Mouse (Mus musculus) embryonic stem cell, embryonic (primary cell): ENCODE measurements at regions not wholly inside any gene's neighbourhood (a gene's known extent, or its start where the extent isn't known, plus 50 kb on each side); places are given as distances from the start of the nearest gene placed in this dataset.
"Not testable (repeated sequence)": the region's sequence is repeated elsewhere in the genome, so short reads cannot be mapped to it uniquely, and the experiment has no call there.

Source experiments
- CTCF ChIA-PET, 4 experiments: fragments of 300-600 bp in 2 of 4; fragments of 350-600 bp in 2 of 4; sonication (Branson Sonifier 250); formaldehyde crosslinking; loops; one replicate each; lab custom pipeline; 2022; ENCODE audit warnings: inconsistent platforms in 2 of 4; lab: Charles Lee
- POLR2A ChIA-PET, 4 experiments: fragments of 300-600 bp in 2 of 4; fragments of 350-600 bp in 2 of 4; sonication (Branson Sonifier 250); formaldehyde crosslinking; loops; one replicate each; lab custom pipeline; 2022; ENCODE audit warnings: antibody characterized with exemption in 4 of 4, inconsistent platforms in 1 of 4; lab: Charles Lee

DNA sequence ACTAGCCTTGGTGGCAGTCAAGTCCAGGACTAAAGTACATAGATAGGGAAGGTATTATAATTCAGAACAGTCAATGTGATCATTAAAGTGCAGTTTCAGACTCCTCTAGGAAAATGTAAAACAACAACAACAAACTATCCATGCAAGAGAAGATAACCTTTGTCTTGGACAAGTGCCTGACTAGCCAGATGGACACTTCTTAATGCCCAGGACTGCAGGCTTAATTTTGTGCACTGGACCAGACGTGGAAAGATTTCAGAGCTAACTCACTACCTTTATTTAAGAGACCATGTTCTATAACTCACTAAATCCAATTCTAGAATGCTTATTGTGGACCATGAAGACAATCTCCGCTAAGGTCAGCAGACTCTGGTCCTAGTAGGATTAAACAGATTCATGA, 215.6 kb upstream of the Stxbp5 start:
- CTCF ChIA-PET: no interaction called here
- POLR2A ChIA-PET: no interaction called here

DNA sequence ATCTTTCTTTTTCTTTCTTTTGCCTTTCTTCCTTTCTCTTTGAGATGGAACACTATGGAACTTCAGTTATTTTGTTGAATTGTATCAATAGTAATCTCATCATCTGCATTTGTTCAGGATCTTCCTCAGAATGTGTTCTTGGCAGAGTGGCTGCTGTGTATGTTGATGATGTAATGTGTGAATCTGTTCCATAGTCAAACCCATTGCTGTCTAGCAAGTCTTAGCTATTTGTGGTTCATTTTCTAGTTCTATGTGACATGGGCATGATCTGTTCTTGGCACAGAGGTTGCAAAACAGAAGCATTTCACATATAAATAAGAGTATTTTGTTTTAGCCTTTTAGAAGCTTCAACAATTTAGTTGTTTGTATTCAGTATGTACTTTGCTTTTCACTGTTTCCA, 212.4 kb upstream of the Stxbp5 start:
- ChIA-PET POLR2A (no interaction called here), CTCF (interaction anchor here in 1 of 4 experiments (0.5 kb wide), 1 partner anchor 251 kb away, joined by 3 read pairs; no protein-coding TSS in a partner anchor)

DNA sequence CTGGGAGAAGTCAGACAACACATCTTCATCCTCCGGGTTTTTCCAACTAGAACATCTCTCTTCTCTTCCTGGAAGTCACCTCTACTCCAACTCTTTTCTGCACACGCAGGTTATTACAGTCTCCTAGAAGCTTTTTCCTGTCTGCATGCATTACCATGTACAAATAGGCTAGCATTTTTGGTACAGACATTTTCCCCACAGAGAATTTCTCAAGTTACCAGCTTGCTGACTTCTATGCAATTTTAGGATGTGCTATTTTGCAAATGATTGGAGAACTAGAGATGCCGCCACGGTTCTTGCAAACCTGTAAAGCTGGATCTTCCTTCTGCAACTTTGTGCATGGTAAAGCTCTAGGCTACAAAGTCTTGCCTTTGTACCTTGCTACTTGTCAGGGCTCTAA, 210.2 kb upstream of the Stxbp5 start:
- ChIA-PET POLR2A (no interaction called here), CTCF (no interaction called here)

DNA sequence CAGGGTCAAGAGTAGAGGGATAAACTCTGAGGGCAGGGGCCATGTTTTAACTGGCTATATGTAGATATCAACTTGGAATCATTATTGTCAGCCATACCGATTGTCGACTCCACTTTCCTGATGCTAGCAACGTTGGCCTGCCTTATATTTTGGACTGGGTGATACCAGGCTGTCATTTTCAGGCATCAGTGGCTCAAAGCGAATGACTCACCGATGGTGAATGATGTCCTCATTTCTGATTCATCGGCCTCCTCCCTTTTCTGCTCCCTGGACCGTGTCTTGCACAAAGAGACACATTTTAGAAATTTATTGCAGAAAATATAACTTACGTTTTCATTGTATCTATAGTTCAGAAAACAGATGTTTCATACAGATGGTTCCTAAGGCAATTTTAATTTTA, 209.0 kb upstream of the Stxbp5 start:
- CTCF ChIA-PET: no interaction called here
- POLR2A ChIA-PET: no interaction called here

DNA sequence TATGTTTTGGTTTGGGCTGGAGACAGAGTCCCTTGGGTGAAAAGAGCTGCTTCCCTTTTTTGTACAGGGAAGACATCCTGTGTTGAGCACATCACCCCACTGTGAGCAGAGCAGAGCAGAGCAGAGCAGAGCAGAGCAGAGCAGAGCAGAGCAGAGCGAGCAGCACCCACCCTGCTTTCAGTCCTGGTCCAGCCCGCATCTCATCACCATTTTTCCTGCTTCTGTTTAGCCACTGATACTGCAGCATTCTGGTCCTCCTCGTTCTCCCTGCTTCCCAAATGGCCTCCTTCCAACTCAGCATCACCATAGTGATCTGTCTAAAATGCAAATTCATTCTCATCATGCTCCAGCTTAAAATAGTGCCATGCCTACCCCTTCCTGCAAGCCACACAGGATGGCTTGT, 206.2 kb upstream of the Stxbp5 start:
- CTCF ChIA-PET: no interaction called here

DNA sequence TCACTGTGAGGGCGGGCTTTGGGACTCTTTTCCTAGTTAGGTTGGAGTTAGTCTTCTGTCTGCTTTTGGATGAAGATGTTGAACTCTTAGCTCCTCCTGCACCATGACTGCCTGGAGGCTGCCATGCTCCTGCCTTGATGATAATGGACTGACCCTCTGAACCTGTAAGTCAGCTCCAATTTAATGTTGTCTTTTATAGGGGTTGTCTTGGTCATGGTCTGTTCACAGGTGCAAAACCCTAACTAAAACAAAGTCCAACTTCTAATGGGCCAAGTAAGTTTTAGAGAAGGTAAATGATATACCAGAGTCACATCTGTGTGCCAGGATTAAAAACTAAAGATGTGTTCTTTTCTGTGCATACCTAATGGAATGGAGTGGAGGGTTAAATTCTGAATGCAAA, 205.8 kb upstream of the Stxbp5 start:
- ChIA-PET CTCF (no interaction called here), POLR2A (no interaction called here)

More for the DNA sequence above, 206.2 kb upstream of the Stxbp5 start:
- POLR2A ChIA-PET: no interaction called here

DNA sequence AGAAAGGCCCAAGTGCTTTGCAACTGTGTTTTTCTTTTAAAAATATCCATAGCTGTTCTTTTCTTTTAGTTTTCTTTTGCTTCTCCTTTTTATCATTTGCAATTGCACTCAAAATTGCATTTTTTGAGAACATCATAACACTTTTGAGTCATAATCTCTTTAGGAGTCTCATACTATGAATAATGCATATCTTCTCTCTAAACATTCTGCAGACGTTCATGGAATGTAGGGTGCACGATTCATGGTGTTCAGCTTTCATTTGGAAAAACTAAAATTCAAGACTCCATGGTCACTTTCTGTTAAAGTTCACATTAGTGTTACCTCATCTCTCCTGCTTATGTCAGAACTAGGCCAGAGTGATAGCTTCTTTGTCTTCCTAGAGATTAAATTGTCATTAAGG, 200.8 kb upstream of the Stxbp5 start:
- CTCF ChIA-PET: no interaction called here
- POLR2A ChIA-PET: no interaction called here

DNA sequence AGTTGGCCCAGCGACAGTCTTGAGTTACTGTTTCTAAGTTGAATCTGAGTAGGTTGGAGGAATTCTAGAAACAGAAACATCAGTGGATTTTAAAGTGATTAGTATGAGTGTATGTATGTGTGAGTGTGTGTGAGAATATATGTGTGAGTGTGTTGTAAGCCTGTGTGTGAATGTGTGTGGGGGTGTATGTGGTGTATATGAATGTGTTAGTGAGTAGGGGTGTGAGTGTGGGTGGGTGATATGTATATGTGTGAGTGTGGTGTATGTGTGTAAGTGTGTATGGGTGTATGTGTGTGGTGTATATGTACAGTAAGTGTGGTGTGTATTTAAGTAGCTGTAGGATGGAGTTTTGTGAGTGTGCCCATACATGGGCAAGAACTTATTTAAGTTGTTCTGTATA, 197.6 kb upstream of the Stxbp5 start:
- CTCF ChIA-PET: no interaction called here
- POLR2A ChIA-PET: no interaction called here

DNA sequence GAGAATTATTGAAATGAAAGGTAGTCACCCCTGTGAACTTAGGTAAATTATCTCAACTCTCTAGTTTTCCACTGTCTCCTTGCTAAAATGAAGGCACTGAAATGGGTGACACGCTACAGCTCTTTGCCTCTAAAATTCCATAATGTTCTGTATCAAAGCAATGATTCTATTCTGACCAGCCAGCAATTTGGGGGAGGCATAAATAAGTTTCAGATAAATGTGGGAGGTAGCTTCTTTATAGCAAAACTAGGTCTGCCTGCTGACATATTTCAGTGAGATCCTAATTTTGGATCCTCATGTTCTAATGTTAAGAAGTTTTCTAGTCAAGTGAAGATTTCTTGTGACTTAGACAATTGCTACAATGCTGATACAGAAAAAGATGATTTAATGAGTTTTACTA, 193.2 kb upstream of the Stxbp5 start:
- POLR2A ChIA-PET: no interaction called here

DNA sequence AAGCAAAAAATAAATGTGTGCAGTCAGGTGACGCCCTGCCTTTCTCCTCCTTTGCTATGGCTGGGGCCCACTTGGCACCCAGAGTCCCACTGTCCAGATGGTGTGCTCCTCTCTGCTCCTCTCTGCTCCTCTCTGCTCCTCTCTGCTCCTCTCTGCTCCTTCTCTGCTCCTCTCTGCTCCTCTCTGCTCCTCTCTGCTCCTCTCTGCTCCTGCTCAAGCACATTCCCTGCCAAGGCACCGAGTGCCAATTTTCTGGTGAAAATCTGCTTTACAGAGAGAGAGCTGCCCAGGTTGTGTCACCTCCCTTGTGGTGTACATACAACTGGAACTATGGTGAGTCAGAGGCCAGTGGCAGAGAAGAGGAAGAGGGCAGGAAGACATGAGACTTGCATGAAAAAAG, 192.8 kb upstream of the Stxbp5 start:
- CTCF ChIA-PET: no interaction called here

More for the DNA sequence above, 193.2 kb upstream of the Stxbp5 start:
- CTCF ChIA-PET: no interaction called here

DNA sequence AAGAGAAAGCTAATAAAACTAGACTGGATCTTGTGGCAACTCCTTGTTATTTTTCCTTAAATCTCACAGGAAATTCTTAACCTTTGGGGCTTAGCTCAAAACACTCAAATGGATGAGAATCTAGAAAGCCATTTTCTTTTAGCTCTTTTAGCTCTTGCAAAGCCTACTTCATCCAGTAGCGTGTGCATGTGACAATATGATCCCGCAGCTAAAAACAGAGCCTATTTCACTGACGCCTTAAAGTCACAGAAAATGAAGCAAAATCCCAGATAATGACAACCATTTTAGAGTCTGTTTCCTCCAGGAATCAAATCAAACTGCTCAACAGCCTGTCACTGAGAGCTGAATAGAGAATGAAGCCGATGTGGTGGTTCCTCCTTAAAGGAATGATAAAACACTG, 185.1 kb upstream of the Stxbp5 start:
- POLR2A ChIA-PET: no interaction called here
- CTCF ChIA-PET: interaction anchor here in 1 of 4 experiments (0.5 kb wide), 1 partner anchor 653 kb away, joined by 3 read pairs; no protein-coding TSS in a partner anchor

More for the DNA sequence above, 192.8 kb upstream of the Stxbp5 start:
- POLR2A ChIA-PET: no interaction called here

DNA sequence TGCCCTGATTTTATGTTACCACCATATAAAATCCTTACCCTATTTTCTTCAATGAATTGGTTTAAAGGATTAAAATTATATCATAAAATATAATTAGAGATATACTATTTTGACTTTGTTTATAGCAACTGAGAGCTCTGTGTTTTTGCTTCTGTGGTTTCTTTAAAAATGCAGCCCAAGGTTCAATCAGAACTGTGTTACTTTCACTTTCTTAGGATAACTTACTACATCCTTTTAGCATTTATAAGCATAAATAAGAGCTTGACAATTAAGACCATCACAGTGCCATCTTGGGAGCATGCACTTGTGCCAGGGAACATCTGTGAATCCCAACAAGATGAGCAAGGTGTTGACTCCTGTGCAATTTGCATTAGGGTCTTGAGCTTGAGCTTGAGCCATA, 169.3 kb upstream of the Stxbp5 start:
- ChIA-PET CTCF (no interaction called here), POLR2A (no interaction called here)

DNA sequence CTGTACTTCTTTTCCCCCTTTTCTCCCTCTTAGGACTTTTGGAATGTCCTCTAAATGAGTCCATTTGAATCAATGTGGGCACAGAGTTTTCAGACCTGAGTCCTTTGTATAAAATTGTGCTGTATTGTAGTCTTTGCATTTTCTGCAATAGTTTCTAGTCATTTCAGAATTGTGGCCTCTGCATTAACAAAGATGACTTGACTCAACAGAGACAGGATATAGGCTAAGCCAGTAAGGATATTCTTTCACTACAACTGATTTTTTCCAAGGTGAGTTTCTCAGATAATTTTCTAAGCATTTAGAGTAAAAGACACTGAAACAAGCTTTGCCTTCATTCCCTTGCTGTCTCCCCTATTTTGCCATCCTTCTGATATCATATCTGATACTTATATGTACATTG, 168.8 kb upstream of the Stxbp5 start:
- POLR2A ChIA-PET, CTCF ChIA-PET: not testable (repeated sequence)

DNA sequence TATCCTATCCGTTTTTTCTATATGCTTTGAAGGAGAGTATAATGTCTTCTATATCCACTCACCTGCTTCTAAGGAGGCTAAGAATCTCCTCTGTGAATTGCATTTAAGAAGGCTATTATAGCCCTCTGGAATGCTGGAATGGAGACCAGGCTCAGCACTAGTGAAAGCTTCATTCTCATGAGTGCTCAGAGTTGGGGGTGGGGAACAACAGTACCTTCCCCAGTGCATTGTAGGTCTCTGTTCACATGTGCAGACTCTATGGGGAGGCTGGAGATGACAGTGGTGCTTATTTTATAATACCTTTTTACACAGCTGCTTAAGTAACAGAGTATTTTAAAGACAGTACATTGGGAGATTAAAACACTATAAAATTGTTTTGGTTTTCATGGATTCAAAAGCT, 145.9 kb upstream of the Stxbp5 start:
- POLR2A ChIA-PET: no interaction called here
- CTCF ChIA-PET: interaction anchor here in 1 of 4 experiments (0.7 kb wide), 1 partner anchor 46 kb away, joined by 3 read pairs; no protein-coding TSS in a partner anchor

DNA sequence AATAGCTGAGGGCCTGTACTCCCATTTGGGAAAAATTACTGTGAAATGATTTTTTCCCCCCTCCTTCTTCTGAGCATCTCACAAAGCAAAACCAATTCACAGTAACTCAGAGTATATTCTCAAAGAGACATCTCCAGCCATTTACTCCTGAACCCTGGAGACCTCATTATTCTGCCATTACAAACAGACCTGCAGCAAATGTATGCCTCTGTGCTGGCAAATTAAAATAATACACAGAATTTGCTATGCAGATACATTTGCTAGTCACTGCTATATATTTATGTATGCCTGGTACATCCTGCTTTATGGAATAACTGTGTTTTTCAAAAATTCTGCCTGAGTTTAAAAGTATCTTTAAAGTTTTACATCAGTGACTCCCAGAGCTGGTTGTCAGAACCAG, 145.4 kb upstream of the Stxbp5 start:
- POLR2A ChIA-PET: no interaction called here
- CTCF ChIA-PET: no interaction called here

DNA sequence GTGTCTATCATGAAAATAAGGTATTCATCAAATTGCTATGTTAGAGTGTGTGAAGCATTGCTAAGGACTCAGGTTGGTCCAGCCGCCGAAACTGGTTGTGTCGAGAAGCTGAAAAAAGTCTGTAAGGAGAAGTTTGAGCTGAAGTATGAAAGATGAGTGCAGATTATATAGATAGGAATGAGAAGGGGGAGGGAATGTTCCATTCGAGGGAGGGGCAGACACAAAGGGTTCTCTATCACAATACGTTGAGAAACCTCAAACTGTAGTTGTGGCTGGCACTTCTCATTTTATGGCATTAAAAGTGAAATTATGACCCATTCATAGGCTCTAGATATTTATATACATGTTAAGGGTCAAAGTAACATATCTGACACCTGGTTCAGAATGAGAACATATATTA, 108.4 kb upstream of the Stxbp5 start:
- CTCF ChIA-PET: no interaction called here
- POLR2A ChIA-PET: no interaction called here

DNA sequence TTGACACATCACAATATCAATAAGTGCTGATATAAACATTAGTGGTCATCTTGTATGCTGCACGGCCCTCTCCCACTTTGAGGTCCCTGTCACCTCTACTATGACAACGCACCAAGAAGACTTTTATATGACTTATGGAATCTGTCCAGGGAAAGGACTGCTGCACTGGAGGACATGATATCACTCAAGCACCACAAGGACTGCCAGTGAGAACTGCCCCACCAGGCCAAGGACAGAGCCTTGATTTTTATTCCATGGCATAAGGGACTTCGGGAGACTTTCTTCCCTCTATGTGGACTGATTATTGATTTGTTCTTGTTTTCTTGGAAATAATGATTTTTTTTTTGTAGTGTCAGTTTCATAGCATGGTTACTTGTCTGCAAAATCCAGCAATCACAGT, 97.7 kb upstream of the Stxbp5 start:
- ChIA-PET CTCF (no interaction called here), POLR2A (no interaction called here)

DNA sequence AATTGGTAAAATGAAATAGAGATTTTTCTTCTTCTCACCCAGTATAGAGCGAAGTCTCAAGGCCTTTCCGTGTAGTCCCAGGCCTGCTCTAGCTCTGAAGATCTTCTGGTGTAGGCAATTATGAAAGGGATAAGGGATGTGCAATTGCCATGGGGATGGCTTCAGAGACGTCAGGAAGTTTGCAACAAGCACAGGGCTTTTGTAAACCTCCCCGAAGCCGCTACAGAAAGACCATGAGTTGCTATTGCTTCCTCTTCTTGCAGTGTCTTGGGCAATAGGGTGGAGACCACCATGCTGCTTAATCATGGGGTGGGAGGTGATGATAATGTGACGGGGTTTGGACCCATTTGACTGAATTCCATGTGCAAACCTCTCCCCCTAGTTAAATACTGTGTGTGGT, 95.3 kb upstream of the Stxbp5 start:
- ChIA-PET CTCF (no interaction called here), POLR2A (no interaction called here)

DNA sequence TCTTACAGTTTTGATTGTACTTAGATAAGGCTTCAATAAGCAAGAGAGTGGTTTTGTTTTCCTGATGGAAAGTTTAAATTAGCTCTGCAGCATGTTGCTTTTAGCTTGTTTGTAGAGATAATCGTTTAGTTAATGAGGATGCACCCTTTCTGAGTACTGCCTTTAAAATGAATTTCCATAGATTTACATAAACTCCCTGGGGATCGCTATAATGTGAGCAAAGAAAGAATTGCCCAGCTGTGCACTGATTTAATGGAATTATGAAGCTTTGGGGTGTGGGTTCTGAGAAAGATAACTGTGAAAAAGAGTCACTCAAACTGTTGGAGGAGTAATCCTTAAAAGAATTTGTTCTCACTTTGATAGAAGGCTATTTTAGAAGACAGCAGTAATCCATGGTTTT, 91.9 kb upstream of the Stxbp5 start:
- ChIA-PET CTCF (no interaction called here), POLR2A (no interaction called here)

DNA sequence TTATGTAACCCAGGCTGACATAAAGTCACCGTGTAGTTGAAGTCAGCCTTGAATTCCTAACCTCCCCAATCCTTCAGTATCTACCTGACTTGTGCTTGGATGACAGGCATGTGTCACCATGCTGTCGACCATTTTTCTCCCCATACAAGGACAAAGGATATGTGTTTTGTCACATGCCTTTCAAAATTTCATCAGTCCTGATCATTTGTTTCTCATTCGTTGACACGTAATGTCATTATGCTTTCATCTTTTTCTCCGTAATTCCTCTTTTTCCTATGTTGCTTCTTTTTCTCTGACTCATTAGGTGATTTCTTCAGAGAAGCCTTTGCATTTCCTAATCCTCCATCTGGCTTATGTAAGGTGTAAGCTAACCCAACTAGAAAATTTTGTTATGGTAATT, 84.5 kb upstream of the Stxbp5 start:
- CTCF ChIA-PET: no interaction called here
- POLR2A ChIA-PET: no interaction called here

DNA sequence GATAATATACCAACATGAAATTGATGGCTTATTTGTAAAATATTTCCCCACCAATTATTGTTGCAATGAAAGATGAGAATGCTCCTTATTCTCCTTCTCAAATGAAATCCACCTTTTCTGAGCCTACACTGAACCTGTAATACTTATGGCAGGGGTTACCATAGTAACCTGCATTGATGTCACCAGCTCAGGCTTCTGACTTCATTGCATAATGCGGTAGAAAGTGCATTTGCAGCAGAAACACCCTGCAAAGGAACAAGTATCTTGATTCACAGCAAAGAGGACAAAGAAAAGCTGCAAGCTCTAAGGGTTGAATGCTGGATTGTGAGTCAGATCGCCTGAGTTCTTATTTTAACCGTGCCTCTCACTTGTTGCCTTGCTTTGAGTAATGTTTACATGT, 75.5 kb upstream of the Stxbp5 start:
- POLR2A ChIA-PET: no interaction called here

More for the DNA sequence above, 75.5 kb upstream of the Stxbp5 start:
- CTCF ChIA-PET: no interaction called here
